Mouse (Mus musculus): ENCODE results near the gene Tceal1.
"Not testable (repeated sequence)": the region's sequence is repeated elsewhere in the genome, so short reads cannot be mapped to it uniquely, and the experiment has no call there.

The Tceal1 gene

DNA sequence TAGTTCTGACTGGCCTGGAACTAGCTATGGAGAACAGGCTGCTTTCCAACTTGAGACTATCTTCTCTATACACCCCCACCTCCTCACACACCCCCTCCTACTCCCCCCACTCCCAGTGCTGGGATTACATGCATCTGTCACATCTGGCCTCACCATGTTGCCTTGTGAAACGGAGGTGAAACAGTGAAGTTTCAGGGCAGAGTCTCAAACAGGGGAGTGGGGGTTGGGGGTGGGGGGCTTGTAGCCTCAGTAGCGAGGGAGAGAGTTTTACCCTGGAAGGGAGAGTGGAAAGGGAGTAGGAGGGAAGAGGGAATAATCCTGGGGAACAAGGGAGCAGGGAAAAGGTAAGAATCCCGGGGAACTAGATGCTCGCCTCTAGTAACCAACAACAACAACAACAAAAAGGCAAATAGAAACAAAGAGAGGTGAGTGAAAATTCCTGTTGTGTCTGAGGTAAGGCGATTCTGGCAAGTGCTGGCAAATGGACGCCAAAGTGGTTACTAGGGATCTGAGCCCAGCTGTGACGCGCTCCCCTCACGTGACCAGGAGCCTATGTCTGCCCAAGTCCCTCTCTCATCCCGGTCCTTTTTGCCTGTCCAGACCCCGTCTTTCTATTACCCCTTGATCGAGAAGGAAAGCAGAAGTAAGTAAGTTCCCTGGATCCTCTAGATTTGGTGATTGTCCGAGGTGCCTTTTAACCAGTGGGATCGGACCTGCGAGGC lies at the start of gene Tceal1:
Tceal1 (plus strand) TSS at position 537 of the 722 bp plus-strand sequence.
- Histone ChIP-seq H3K4me3 (replicated peaks; ENCODE audit: low read length) (peak within 1 kb of the TSS; percentile 75), H3K4me1 (replicated peaks; ENCODE audit: low read depth, low read length) (no peaks in the 10 kb centered on the region), H3K9me3 (ENCODE audit: low read length) (no peaks in the 10 kb centered on the region), H3K27me3 (ENCODE audit: insufficient read depth, low read length) (no peaks in the 10 kb centered on the region), H3K36me3 (ENCODE audit: insufficient read depth, low read length) (no peaks in the 10 kb centered on the region)
- TF ChIP-seq NANOG (IDR thresholded peaks at IDR 0.05; ENCODE audit: borderline replicate concordance, low read length) (no peak), CTCF (conservative IDR thresholded peaks at IDR 0.05; ENCODE audit: low read length) (no peak), POU5F1 (IDR thresholded peaks at IDR 0.05; ENCODE audit: borderline replicate concordance, low read length) (no peak)

DNA sequence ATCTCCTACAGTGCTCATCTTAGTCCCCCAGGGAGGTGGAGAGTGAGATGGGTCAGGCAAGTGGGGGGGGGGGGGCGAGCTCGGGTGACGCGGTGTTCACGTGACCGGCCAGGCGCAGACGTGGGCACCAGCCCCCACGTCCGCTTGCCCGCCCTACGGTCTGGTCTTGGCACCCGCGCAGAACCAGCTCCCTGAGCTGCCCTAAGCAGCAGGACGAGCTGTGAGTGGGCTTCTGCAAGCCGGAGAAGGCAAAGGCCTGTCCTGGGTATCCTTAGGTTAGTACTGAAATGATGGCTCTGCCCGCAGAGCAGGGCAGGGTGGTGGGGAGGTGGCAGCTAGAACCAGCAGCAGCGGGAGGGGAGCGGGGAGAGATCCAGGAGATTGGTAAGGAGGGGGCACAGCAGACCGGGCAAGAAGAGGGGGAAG lies 41.5 kb upstream of the Tceal1 start:
- Histone ChIP-seq H3K27me3 (ENCODE audit: insufficient read depth, low read length) (peaks cover 3% of the 10 kb centered on the region; the same call in 1 of the 2 replicates), H3K4me3 (replicated peaks; ENCODE audit: low read length) (peak overlapping the region; percentile 64), H3K36me3 (ENCODE audit: insufficient read depth, low read length) (no peaks in the 10 kb centered on the region), H3K9me3 (ENCODE audit: low read length) (no peaks in the 10 kb centered on the region), H3K4me1 (replicated peaks; ENCODE audit: low read depth, low read length) (no peaks in the 10 kb centered on the region)
- no peak for TF ChIP-seq POU5F1 (IDR thresholded peaks at IDR 0.05; ENCODE audit: borderline replicate concordance, low read length)
- TF ChIP-seq CTCF (conservative IDR thresholded peaks at IDR 0.05; ENCODE audit: low read length): no peak
- no peak for TF ChIP-seq NANOG (IDR thresholded peaks at IDR 0.05; ENCODE audit: borderline replicate concordance, low read length)

DNA sequence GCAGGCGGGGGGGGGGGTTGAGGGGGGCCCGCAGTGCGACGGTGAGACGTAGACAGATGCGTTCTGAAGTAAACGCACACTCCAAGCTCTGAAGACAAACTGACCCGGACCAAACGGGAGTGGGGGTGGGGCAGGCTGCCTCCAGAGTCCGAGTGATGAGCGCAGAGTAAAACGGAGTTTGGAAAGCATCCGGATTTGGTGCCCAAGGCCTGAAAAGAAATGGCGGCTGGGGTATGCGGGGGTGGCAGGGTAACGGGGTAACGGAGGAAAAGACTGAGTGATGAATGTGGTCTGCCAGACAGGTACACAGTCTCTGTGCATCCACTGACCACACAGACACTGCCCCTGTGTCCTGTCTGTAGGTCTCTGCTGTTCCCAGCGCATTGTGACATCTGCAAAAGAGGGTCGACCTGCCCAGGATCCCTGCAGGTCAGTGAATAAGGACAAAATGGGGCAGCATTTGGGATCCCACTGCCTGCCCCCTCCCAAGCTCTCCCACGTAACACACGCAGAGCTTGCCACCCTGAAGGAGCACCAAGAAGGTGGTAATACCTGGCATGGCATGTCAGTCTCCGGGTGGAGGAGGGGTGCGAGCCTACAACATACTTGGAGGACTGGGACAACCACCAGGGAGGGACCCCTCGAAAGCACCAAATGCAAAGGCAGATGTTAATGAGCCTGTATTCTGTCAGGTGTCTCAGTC lies 40.9 kb upstream of the Tceal1 start:
- H3K27me3 ChIP-seq (ENCODE audit: insufficient read depth, low read length); H3K4me1 ChIP-seq (replicated peaks; ENCODE audit: low read depth, low read length); H3K9me3 ChIP-seq (ENCODE audit: low read length); H3K36me3 ChIP-seq (ENCODE audit: insufficient read depth, low read length): not testable (repeated sequence)
- peak overlapping the region; percentile 64 for H3K4me3 ChIP-seq (replicated peaks; ENCODE audit: low read length)

DNA sequence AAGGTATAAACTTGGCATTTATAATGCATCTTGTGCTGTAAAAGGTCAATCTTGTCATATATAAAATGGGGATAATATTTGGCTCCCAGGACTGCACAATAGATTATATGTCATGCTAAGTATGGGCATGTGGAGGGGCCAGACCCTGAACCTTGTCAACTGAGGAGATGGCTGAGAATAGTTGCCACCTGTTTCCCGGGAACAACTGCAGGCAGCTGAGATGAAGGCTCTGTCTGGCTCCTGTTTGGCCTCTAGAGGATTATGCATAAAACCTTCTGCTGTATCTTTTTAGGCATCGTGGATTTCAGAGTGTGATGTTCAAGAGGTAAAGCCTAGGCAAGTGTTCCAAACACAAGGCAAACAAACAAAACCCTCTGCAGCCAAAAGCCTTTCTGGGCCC lies 39.0 kb upstream of the Tceal1 start:
- Histone ChIP-seq H3K27me3 (ENCODE audit: insufficient read depth, low read length) (peaks cover 3% of the 10 kb centered on the region; the same call in 1 of the 2 replicates), H3K36me3 (ENCODE audit: insufficient read depth, low read length) (no peaks in the 10 kb centered on the region), H3K4me1 (replicated peaks; ENCODE audit: low read depth, low read length) (no peaks in the 10 kb centered on the region), H3K9me3 (ENCODE audit: low read length) (no peaks in the 10 kb centered on the region), H3K4me3 (replicated peaks; ENCODE audit: low read length) (no peak overlapping the region)
- TF ChIP-seq NANOG (IDR thresholded peaks at IDR 0.05; ENCODE audit: borderline replicate concordance, low read length) (no peak), POU5F1 (IDR thresholded peaks at IDR 0.05; ENCODE audit: borderline replicate concordance, low read length) (no peak), CTCF (conservative IDR thresholded peaks at IDR 0.05; ENCODE audit: low read length) (no peak)

DNA sequence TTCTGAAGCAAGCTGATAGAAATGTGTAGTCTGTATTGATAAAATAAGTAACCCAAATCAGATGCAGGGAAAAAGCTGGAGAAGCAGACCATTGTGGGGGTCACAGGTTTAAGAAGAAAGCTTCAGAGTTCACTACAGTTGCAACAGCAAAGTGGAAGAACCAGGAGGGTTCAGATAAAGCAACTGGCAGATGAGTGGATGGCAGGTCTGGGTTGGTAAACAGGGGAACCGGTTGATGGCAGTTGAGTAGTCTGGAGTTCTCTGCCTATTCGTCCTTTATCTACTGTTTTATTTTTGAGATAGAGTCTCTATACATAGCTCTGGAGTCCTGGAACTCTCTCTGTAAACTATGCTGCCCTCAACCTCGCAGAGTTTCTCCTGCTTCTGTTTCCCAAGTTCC lies 26.8 kb upstream of the Tceal1 start:
- no peaks in the 10 kb centered on the region for H3K36me3 ChIP-seq (ENCODE audit: insufficient read depth, low read length)
- TF ChIP-seq NANOG (IDR thresholded peaks at IDR 0.05; ENCODE audit: borderline replicate concordance, low read length) (no peak), POU5F1 (IDR thresholded peaks at IDR 0.05; ENCODE audit: borderline replicate concordance, low read length) (no peak), CTCF (conservative IDR thresholded peaks at IDR 0.05; ENCODE audit: low read length) (no peak)
- H3K4me1 ChIP-seq (replicated peaks; ENCODE audit: low read depth, low read length): no peaks in the 10 kb centered on the region
- H3K9me3 ChIP-seq (ENCODE audit: low read length): 0 out of 2 replicates have a peak, but pooled peaks cover 3% of the 10 kb centered on the region
- H3K27me3 ChIP-seq (ENCODE audit: insufficient read depth, low read length): no peaks in the 10 kb centered on the region
- H3K4me3 ChIP-seq (replicated peaks; ENCODE audit: low read length): no peak overlapping the region

DNA sequence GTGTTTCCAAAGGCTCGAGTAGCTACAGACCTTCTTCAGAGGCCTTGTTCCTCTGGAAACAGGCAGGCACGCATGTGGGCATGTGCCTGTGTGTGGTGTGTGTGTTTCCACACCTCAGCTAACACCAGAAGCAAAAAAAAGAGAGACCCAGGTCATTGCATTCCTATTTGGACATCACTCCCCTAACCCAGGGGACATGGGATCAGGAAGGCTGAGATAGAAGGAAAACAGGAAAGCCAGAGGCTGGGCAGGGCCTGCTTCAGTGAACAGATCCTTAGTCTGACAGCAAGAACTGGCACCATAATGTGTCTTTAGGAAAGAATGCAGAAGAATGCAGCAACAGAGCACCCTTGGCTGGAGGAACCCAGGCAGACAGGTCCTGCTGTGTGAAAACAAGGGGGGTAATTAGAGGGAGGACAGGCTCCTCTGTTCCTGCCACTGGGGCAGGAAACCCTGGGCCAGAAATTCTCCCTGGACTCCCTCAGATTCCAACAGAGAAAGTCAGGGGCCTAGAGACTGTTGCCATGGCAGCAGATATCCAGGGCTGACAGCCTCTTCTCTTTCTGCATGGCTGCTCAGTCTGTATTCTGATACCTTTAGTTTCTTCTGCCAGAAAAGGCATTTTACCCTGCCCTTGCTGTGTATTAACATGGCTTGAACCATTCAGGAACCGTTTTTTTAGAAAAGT lies 16.0 kb upstream of the Tceal1 start:
- H3K36me3 ChIP-seq (ENCODE audit: insufficient read depth, low read length); H3K9me3 ChIP-seq (ENCODE audit: low read length); H3K4me3 ChIP-seq (replicated peaks; ENCODE audit: low read length); H3K27me3 ChIP-seq (ENCODE audit: insufficient read depth, low read length); H3K4me1 ChIP-seq (replicated peaks; ENCODE audit: low read depth, low read length): not testable (repeated sequence)

DNA sequence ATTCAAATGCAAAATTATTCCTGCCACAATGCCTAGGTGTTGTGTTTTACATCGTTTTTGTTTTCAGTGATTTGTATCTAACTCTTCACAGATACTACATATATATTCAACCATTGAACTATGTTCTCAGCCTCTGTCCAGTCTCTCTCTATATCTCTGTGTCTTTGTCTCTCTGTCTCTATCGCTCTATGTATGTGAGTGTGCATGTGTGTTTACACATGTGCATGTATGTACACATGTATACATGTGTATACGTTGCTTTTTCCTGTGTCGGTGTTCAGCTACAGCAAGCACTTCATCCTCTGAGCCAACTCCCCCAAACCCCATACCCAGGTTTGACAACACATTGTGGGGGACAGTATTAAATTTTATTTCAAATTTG lies 15.5 kb upstream of the Tceal1 start:
- Histone ChIP-seq H3K9me3 (ENCODE audit: low read length) (peaks cover 7% of the 10 kb centered on the region), H3K27me3 (ENCODE audit: insufficient read depth, low read length) (no peaks in the 10 kb centered on the region), H3K36me3 (ENCODE audit: insufficient read depth, low read length) (no peaks in the 10 kb centered on the region), H3K4me3 (replicated peaks; ENCODE audit: low read length) (no peak overlapping the region), H3K4me1 (replicated peaks; ENCODE audit: low read depth, low read length) (no peaks in the 10 kb centered on the region)
- TF ChIP-seq NANOG (IDR thresholded peaks at IDR 0.05; ENCODE audit: borderline replicate concordance, low read length) (no peak), POU5F1 (IDR thresholded peaks at IDR 0.05; ENCODE audit: borderline replicate concordance, low read length) (no peak), CTCF (conservative IDR thresholded peaks at IDR 0.05; ENCODE audit: low read length) (no peak)

DNA sequence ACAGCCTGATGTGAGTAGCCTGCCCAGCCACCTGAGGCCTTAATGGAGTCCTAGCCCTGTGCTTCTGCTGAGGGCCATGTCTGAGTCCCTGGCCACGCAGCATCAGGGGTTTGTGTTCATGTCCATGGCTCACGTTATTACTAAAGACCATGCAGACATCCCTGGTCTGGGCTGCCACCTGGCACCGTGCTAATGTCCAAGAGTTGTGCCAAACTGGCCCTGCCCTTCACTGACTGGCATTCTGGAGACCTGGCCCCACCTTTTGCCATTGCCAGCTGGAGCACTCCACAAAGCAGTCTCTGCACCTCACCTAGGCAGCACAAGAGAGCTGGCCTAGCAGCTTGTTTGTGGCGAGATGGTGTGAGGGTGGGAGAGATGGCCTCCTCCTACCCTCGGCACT lies 14.6 kb upstream of the Tceal1 start:
- no peak overlapping the region for H3K4me3 ChIP-seq (replicated peaks; ENCODE audit: low read length)
- no peaks in the 10 kb centered on the region for H3K36me3 ChIP-seq (ENCODE audit: insufficient read depth, low read length)
- H3K9me3 ChIP-seq (ENCODE audit: low read length): peaks cover 2% of the 10 kb centered on the region
- TF ChIP-seq NANOG (IDR thresholded peaks at IDR 0.05; ENCODE audit: borderline replicate concordance, low read length): no peak
- no peak for TF ChIP-seq POU5F1 (IDR thresholded peaks at IDR 0.05; ENCODE audit: borderline replicate concordance, low read length)
- TF ChIP-seq CTCF (conservative IDR thresholded peaks at IDR 0.05; ENCODE audit: low read length): no peak
- no peaks in the 10 kb centered on the region for H3K27me3 ChIP-seq (ENCODE audit: insufficient read depth, low read length)
- H3K4me1 ChIP-seq (replicated peaks; ENCODE audit: low read depth, low read length): no peaks in the 10 kb centered on the region

Measured in E14TG2a.4 (cell line).